Mouse (Mus musculus) ES-E14 (cell line): ENCODE data around the gene Iqsec1. TPM values are rescaled to one million over a fixed set of nuclear protein-coding genes. Genes with fewer than 3 reads are reported as not detected.

Experiments used
- DNase-seq: peaks from one replicate; pipeline ENCODE4 v3.0.0-alpha.2; 2013; ENCODE audit warnings: low read depth, low spot score
- H3K27ac ChIP-seq: 2 replicates; pipeline ENCODE4 v1.5.1; 2012; ENCODE audit warnings: low read depth, mild to moderate bottlenecking, low read length, moderate library complexity, mixed read lengths; ENCODE audit not compliant: poor library complexity, insufficient read depth, severe bottlenecking
- H3K36me3 ChIP-seq: 2 replicates; pipeline ENCODE4 v1.6.1; 2012; ENCODE audit warnings: mild to moderate bottlenecking, low read length, moderate library complexity, mixed read lengths; ENCODE audit not compliant: control insufficient read depth, poor library complexity, insufficient read depth, severe bottlenecking
- H3K4me1 ChIP-seq, 2 experiments: fragments of 150-350 bp in 1 of 2; sonication (generic) in 1 of 2; 2 replicates each; pipeline ENCODE4 v1.6.1; 2012; ENCODE audit warnings: low read length in 2 of 2, mild to moderate bottlenecking in 1 of 2, mixed read lengths in 1 of 2; ENCODE audit not compliant: control insufficient read depth in 2 of 2, insufficient read depth in 2 of 2, poor library complexity in 1 of 2
- H3K4me3 ChIP-seq, 2 experiments: fragments of 150-350 bp in 1 of 2; sonication (generic) in 1 of 2; 2 replicates each; pipeline ENCODE4 v1.5.1; 2012; ENCODE audit warnings: low read length in 2 of 2, low read depth in 1 of 2, mild to moderate bottlenecking in 1 of 2, mixed read lengths in 1 of 2; ENCODE audit not compliant: insufficient read depth in 1 of 2, poor library complexity in 1 of 2, severe bottlenecking in 1 of 2
- H3K9ac ChIP-seq: 2 replicates; pipeline ENCODE4 v1.6.1; 2012; ENCODE audit warnings: low read depth, mild to moderate bottlenecking, low read length, mixed read lengths; ENCODE audit not compliant: poor library complexity, insufficient read depth, severe bottlenecking
- H3K9me3 ChIP-seq: fragments of 150-350 bp; sonication (generic); 2 replicates; pipeline ENCODE4 v1.6.1; 2012; ENCODE audit warnings: low read depth, mild to moderate bottlenecking, low read length; ENCODE audit not compliant: control insufficient read depth, insufficient read depth
- CHD2 ChIP-seq: IDR thresholded peaks from 2 replicates; pipeline ENCODE4 v1.6.1; 2014; ENCODE audit warnings: mild to moderate bottlenecking, low read depth, low read length, inconsistent platforms
- HCFC1 ChIP-seq: IDR thresholded peaks from 2 replicates; pipeline ENCODE4 v1.6.1; 2012; ENCODE audit warnings: low read length, inconsistent platforms, borderline replicate concordance; ENCODE audit not compliant: insufficient read depth
- MAFK ChIP-seq: IDR thresholded peaks from 2 replicates; pipeline ENCODE4 v1.6.1; 2014; ENCODE audit warnings: mild to moderate bottlenecking, low read depth, low read length, inconsistent platforms; ENCODE audit not compliant: insufficient read depth
- ZC3H11A ChIP-seq: IDR thresholded peaks from 2 replicates; pipeline ENCODE4 v1.6.1; 2012; ENCODE audit warnings: low read depth, mild to moderate bottlenecking, inconsistent platforms, low read length, borderline replicate concordance
- ZNF384 ChIP-seq: IDR thresholded peaks from 2 replicates; pipeline ENCODE4 v1.6.1; 2012; ENCODE audit warnings: low read depth, low read length, inconsistent platforms
- in situ Hi-C, 2 experiments: fragments of 600-800 bp; cut with MboI; formaldehyde crosslinking; loops; one replicate each; pipeline ENCODE4 v1.15.1; 2025; ENCODE audit warnings: low sequenced_read_pairs in 2 of 2, inconsistent platforms in 1 of 2; ENCODE audit not compliant: unreplicated experiment in 2 of 2
- total RNA-seq: library from RNA; depleted of rRNA; stranded (reverse); fragments of 300-350 nt; gene quantifications from 2 replicates; pipeline ENCODE4 v1.2.3, GENCODE M21; 2012

Gene Iqsec1
- total RNA-seq, 1 experiment: 18.8 TPM

GRCm38 (mm10) chr6:90823322-90823721 is 165.2 kb downstream of the Iqsec1 start:
- Histone ChIP-seq H3K4me1 (no peaks in the 10 kb centered on the region), H3K4me3 (no peak overlapping the region), H3K27ac (no peak overlapping the region), H3K9me3 (no peaks in the 10 kb centered on the region), H3K9ac (no peak overlapping the region), H3K36me3 (no peaks in the 10 kb centered on the region)
- in situ Hi-C loops: no loop called here
- TF ChIP-seq ZC3H11A (no peak), CHD2 (no peak), HCFC1 (no peak), ZNF384 (no peak), MAFK (no peak)
- no peak for DNase-seq

GRCm38 (mm10) chr6:90821916-90822602 is 166.4 kb downstream of the Iqsec1 start:
- Histone ChIP-seq H3K9ac (no peak overlapping the region), H3K4me1 (no peaks in the 10 kb centered on the region), H3K4me3 (no peak overlapping the region), H3K36me3 (no peaks in the 10 kb centered on the region), H3K27ac (no peak overlapping the region), H3K9me3 (no peaks in the 10 kb centered on the region)
- in situ Hi-C loops: no loop called here
- no peak for DNase-seq
- TF ChIP-seq ZNF384 (no peak), CHD2 (no peak), HCFC1 (no peak), ZC3H11A (no peak), MAFK (peak; percentile 60; the same call in 1 of the 2 replicates)

DNA sequence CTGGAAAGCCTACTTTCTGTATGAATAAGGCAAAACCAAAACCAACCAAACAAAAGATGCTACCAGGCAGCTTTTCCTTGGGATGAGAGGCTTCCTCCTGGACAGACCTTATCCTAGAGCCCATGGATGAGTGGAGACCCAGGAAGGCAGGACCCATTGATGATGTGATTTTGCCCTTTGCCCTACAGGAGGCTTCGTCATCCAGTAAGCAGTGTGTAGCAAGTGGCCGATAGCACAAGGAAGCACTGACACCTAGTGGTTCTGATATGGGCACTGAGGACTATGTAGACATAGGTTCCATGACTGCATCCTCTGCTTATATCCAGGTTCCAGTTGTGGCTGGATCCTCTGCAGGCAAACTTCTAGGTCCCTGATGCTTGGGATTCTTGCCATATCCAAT is 168.6 kb downstream of the Iqsec1 start:
- TF ChIP-seq CHD2: no peak
- TF ChIP-seq ZNF384: no peak
- no peak for TF ChIP-seq MAFK
- TF ChIP-seq HCFC1: no peak
- no peak for TF ChIP-seq ZC3H11A
- in situ Hi-C loops: no loop called here
- DNase-seq: no peak
- Histone ChIP-seq H3K4me3 (no peak overlapping the region), H3K9ac (no peak overlapping the region), H3K4me1 (no peaks in the 10 kb centered on the region), H3K36me3 (no peaks in the 10 kb centered on the region), H3K27ac (no peak overlapping the region), H3K9me3 (no peaks in the 10 kb centered on the region)

GRCm38 (mm10) chr6:90818956-90819355 is 169.5 kb downstream of the Iqsec1 start:
- Histone ChIP-seq H3K36me3 (no peaks in the 10 kb centered on the region), H3K4me3 (no peak overlapping the region), H3K27ac (no peak overlapping the region), H3K4me1 (no peaks in the 10 kb centered on the region), H3K9me3 (no peaks in the 10 kb centered on the region), H3K9ac (no peak overlapping the region)
- TF ChIP-seq MAFK (no peak), ZC3H11A (peak; percentile 72; the same call in 1 of the 2 replicates), CHD2 (no peak), HCFC1 (no peak)
- peak; percentile 44 for DNase-seq
- in situ Hi-C loops: no loop called here

GRCm38 (mm10) chr6:90816551-90816950 is 171.9 kb downstream of the Iqsec1 start:
- Histone ChIP-seq H3K27ac (no peak overlapping the region), H3K9ac (no peak overlapping the region), H3K4me3 (no peak overlapping the region), H3K36me3 (no peaks in the 10 kb centered on the region), H3K4me1 (no peaks in the 10 kb centered on the region), H3K9me3 (no peaks in the 10 kb centered on the region)
- in situ Hi-C loops: no loop called here
- TF ChIP-seq ZC3H11A (no peak), HCFC1 (no peak), MAFK (no peak)
- DNase-seq: no peak
